Mouse (Mus musculus): Measurements from ENCODE around the gene Psmb3. TPM values are rescaled to one million over a fixed set of nuclear protein-coding genes. Genes with fewer than 3 reads are reported as not detected.

Psmb3 gene
- polyA plus RNA-seq, 1 experiment from 2014 or later = 491 TPM

- Histone ChIP-seq H3K4me3 (ENCODE audit: low read depth, low read length) (peak overlapping the region; percentile 84), H3K4me1 (replicated peaks; ENCODE audit: control insufficient read depth, insufficient read depth, low read length) (peaks cover 42% of the 10 kb centered on the region), H3K27me3 (replicated peaks; ENCODE audit: control insufficient read depth, insufficient read depth, low read length) (peaks cover 16% of the 10 kb centered on the region), H3K4me2 (ENCODE audit: low read length) (peak overlapping the region; percentile 66), H3K9ac (ENCODE audit: low read length) (no peak overlapping the region; the same call in 1 of the 2 replicates), H3K36me3 (ENCODE audit: control insufficient read depth, insufficient read depth, low read length) (peaks cover 41% of the 10 kb centered on the region), H3K9me3 (ENCODE audit: control insufficient read depth, low read length) (no peaks in the 10 kb centered on the region), H3K27ac (ENCODE audit: low read depth) (no peak overlapping the region; the same call in 1 of the 2 replicates)
- WGBS = 34% methylated on average over 6 of the region's 6 CpGs
- ATAC-seq (replicated peaks; ENCODE audit: low FRiP score, low TSS enrichment, low read depth) (no peak), DNase-seq (ENCODE audit: low spot score) (no peak)
Observed at GRCm38 (mm10) chr11:97664771-97665240, 38.4 kb upstream of the Psmb3 start.

DNA sequence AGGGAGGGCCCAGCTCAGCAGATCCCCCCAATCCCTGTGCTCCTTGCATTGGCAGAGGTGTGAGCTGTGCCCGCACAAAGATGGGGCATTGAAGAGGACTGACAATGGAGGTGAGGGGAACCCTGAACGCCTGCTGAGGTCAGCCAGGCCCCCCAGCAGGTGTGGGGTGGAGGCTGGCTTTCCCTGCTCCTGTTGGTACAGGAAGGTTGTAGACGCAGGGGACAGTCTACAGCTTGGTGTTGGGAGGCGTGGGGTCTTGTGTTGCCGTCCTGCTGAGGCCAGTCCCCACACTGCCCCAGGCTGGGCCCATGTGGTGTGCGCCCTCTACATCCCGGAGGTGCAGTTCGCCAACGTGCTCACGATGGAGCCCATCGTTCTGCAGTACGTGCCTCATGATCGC is 37.8 kb upstream of the Psmb3 start:
- H3K27me3 ChIP-seq (replicated peaks; ENCODE audit: control insufficient read depth, insufficient read depth, low read length) = peaks cover 16% of the 10 kb centered on the region
- peaks cover 47% of the 10 kb centered on the region for H3K4me1 ChIP-seq (replicated peaks; ENCODE audit: control insufficient read depth, insufficient read depth, low read length)
- no peak overlapping the region for H3K4me3 ChIP-seq (ENCODE audit: low read depth, low read length)
- no peaks in the 10 kb centered on the region for H3K9me3 ChIP-seq (ENCODE audit: control insufficient read depth, low read length)
- DNase-seq (ENCODE audit: low spot score) (no peak), ATAC-seq (replicated peaks; ENCODE audit: low FRiP score, low TSS enrichment, low read depth) (no peak)
- peaks cover 45% of the 10 kb centered on the region for H3K36me3 ChIP-seq (ENCODE audit: control insufficient read depth, insufficient read depth, low read length)
- no peak overlapping the region for H3K9ac ChIP-seq (ENCODE audit: low read length)
- H3K27ac ChIP-seq (ENCODE audit: low read depth) = no peak overlapping the region
- 90% methylated on average over 13 of the region's 13 CpGs for WGBS
- no peak overlapping the region for H3K4me2 ChIP-seq (ENCODE audit: low read length)

DNA sequence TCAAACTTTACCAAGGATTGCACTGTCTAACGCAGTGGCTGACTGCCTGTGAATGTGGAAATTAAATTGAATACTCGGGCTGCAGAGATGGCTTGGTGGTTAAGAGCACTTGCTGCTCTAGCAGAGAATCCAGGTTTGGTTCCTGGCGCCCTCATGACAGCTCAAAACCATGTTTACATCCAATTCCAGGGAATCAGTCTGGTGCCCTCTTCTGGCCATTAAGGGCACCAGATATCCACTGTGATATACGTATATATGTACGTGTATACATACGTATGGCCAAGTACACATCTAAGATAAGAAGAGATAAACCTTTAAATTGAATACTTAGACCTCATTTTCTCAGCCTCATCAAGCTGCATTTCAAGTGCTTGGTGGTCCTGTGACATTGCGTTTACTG is 37.0 kb upstream of the Psmb3 start:
- DNase-seq (ENCODE audit: low spot score) (no peak), ATAC-seq (replicated peaks; ENCODE audit: low FRiP score, low TSS enrichment, low read depth) (no peak)
- Histone ChIP-seq H3K9me3 (ENCODE audit: control insufficient read depth, low read length) (no peaks in the 10 kb centered on the region), H3K36me3 (ENCODE audit: control insufficient read depth, insufficient read depth, low read length) (peaks cover 53% of the 10 kb centered on the region), H3K9ac (ENCODE audit: low read length) (no peak overlapping the region), H3K4me3 (ENCODE audit: low read depth, low read length) (no peak overlapping the region), H3K27me3 (replicated peaks; ENCODE audit: control insufficient read depth, insufficient read depth, low read length) (peaks cover 11% of the 10 kb centered on the region), H3K27ac (ENCODE audit: low read depth) (no peak overlapping the region), H3K4me1 (replicated peaks; ENCODE audit: control insufficient read depth, insufficient read depth, low read length) (peaks cover 41% of the 10 kb centered on the region), H3K4me2 (ENCODE audit: low read length) (no peak overlapping the region)
- WGBS = 92% methylated on average over 7 of the region's 7 CpGs

DNA sequence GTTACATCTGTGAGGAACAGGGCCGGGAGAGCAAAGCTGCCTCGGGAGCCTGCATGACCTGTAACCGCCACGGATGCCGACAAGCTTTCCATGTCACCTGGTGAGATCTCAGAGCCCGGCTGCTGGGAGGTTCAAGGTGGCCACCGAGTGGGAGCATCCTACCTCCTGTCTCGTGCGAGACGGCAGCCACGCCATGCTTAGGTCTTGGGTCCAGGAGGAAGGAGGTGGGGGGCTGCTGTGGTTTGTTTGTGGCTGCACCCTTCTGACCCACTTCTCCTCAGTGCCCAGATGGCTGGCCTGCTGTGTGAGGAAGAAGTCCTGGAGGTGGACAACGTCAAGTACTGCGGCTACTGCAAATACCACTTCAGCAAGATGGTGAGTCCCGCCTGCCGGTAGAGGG is 36.4 kb upstream of the Psmb3 start:
- Histone ChIP-seq H3K4me3 (ENCODE audit: low read depth, low read length) (no peak overlapping the region), H3K36me3 (ENCODE audit: control insufficient read depth, insufficient read depth, low read length) (peaks cover 59% of the 10 kb centered on the region), H3K4me1 (replicated peaks; ENCODE audit: control insufficient read depth, insufficient read depth, low read length) (peaks cover 35% of the 10 kb centered on the region), H3K4me2 (ENCODE audit: low read length) (no peak overlapping the region), H3K27ac (ENCODE audit: low read depth) (no peak overlapping the region), H3K27me3 (replicated peaks; ENCODE audit: control insufficient read depth, insufficient read depth, low read length) (peaks cover 6% of the 10 kb centered on the region), H3K9me3 (ENCODE audit: control insufficient read depth, low read length) (no peaks in the 10 kb centered on the region), H3K9ac (ENCODE audit: low read length) (no peak overlapping the region)
- no peak for ATAC-seq (replicated peaks; ENCODE audit: low FRiP score, low TSS enrichment, low read depth)
- WGBS = 90% methylated on average over 15 of the region's 15 CpGs
- DNase-seq (ENCODE audit: low spot score) = no peak

GRCm38 (mm10) chr11:97668160-97668559 is 35.0 kb upstream of the Psmb3 start:
- DNase-seq (ENCODE audit: low spot score) (peak; percentile 48), ATAC-seq (replicated peaks; ENCODE audit: low FRiP score, low TSS enrichment, low read depth) (no peak)
- no peak overlapping the region for H3K4me3 ChIP-seq (ENCODE audit: low read depth, low read length)
- H3K4me2 ChIP-seq (ENCODE audit: low read length) = no peak overlapping the region
- H3K27me3 ChIP-seq (replicated peaks; ENCODE audit: control insufficient read depth, insufficient read depth, low read length) = no peaks in the 10 kb centered on the region
- H3K36me3 ChIP-seq (ENCODE audit: control insufficient read depth, insufficient read depth, low read length) = peaks cover 72% of the 10 kb centered on the region
- 95% methylated on average over 7 of the region's 7 CpGs for WGBS
- peaks cover 29% of the 10 kb centered on the region for H3K4me1 ChIP-seq (replicated peaks; ENCODE audit: control insufficient read depth, insufficient read depth, low read length)
- H3K27ac ChIP-seq (ENCODE audit: low read depth) = no peak overlapping the region
- no peaks in the 10 kb centered on the region for H3K9me3 ChIP-seq (ENCODE audit: control insufficient read depth, low read length)
- no peak overlapping the region for H3K9ac ChIP-seq (ENCODE audit: low read length)

- H3K4me1 ChIP-seq (replicated peaks; ENCODE audit: control insufficient read depth, insufficient read depth, low read length) = peaks cover 27% of the 10 kb centered on the region
- no peak overlapping the region for H3K9ac ChIP-seq (ENCODE audit: low read length)
- ATAC-seq (replicated peaks; ENCODE audit: low FRiP score, low TSS enrichment, low read depth) (no peak), DNase-seq (ENCODE audit: low spot score) (peak; percentile 48)
- 64% methylated on average over 15 of the region's 15 CpGs for WGBS
- H3K9me3 ChIP-seq (ENCODE audit: control insufficient read depth, low read length) = no peaks in the 10 kb centered on the region
- peaks cover 83% of the 10 kb centered on the region for H3K36me3 ChIP-seq (ENCODE audit: control insufficient read depth, insufficient read depth, low read length)
- H3K27ac ChIP-seq (ENCODE audit: low read depth) = no peak overlapping the region
- no peak overlapping the region for H3K4me2 ChIP-seq (ENCODE audit: low read length)
- H3K4me3 ChIP-seq (ENCODE audit: low read depth, low read length) = no peak overlapping the region
- H3K27me3 ChIP-seq (replicated peaks; ENCODE audit: control insufficient read depth, insufficient read depth, low read length) = no peaks in the 10 kb centered on the region
Observed at GRCm38 (mm10) chr11:97669268-97669667, 33.9 kb upstream of the Psmb3 start.

GRCm38 (mm10) chr11:97669829-97670228 is 33.4 kb upstream of the Psmb3 start:
- H3K36me3 ChIP-seq (ENCODE audit: control insufficient read depth, insufficient read depth, low read length) = peaks cover 88% of the 10 kb centered on the region
- DNase-seq (ENCODE audit: low spot score) (peak; percentile 51), ATAC-seq (replicated peaks; ENCODE audit: low FRiP score, low TSS enrichment, low read depth) (no peak)
- H3K27me3 ChIP-seq (replicated peaks; ENCODE audit: control insufficient read depth, insufficient read depth, low read length) = no peaks in the 10 kb centered on the region
- no peak overlapping the region for H3K4me3 ChIP-seq (ENCODE audit: low read depth, low read length)
- no peak overlapping the region for H3K27ac ChIP-seq (ENCODE audit: low read depth)
- peaks cover 21% of the 10 kb centered on the region for H3K4me1 ChIP-seq (replicated peaks; ENCODE audit: control insufficient read depth, insufficient read depth, low read length)
- no peak overlapping the region for H3K4me2 ChIP-seq (ENCODE audit: low read length)
- 16% methylated on average over 6 of the region's 6 CpGs for WGBS
- H3K9me3 ChIP-seq (ENCODE audit: control insufficient read depth, low read length) = no peaks in the 10 kb centered on the region
- no peak overlapping the region for H3K9ac ChIP-seq (ENCODE audit: low read length)

GRCm38 (mm10) chr11:97670234-97671176 is 32.7 kb upstream of the Psmb3 start:
- no peak overlapping the region for H3K9ac ChIP-seq (ENCODE audit: low read length)
- peaks cover 92% of the 10 kb centered on the region for H3K36me3 ChIP-seq (ENCODE audit: control insufficient read depth, insufficient read depth, low read length)
- H3K9me3 ChIP-seq (ENCODE audit: control insufficient read depth, low read length) = no peaks in the 10 kb centered on the region
- DNase-seq (ENCODE audit: low spot score) (peak; percentile 46), ATAC-seq (replicated peaks; ENCODE audit: low FRiP score, low TSS enrichment, low read depth) (no peak)
- no peak overlapping the region for H3K27ac ChIP-seq (ENCODE audit: low read depth)
- no peak overlapping the region for H3K4me3 ChIP-seq (ENCODE audit: low read depth, low read length)
- 66% methylated on average over 13 of the region's 13 CpGs for WGBS
- H3K4me2 ChIP-seq (ENCODE audit: low read length) = no peak overlapping the region
- peaks cover 15% of the 10 kb centered on the region for H3K4me1 ChIP-seq (replicated peaks; ENCODE audit: control insufficient read depth, insufficient read depth, low read length)
- no peaks in the 10 kb centered on the region for H3K27me3 ChIP-seq (replicated peaks; ENCODE audit: control insufficient read depth, insufficient read depth, low read length)

DNA sequence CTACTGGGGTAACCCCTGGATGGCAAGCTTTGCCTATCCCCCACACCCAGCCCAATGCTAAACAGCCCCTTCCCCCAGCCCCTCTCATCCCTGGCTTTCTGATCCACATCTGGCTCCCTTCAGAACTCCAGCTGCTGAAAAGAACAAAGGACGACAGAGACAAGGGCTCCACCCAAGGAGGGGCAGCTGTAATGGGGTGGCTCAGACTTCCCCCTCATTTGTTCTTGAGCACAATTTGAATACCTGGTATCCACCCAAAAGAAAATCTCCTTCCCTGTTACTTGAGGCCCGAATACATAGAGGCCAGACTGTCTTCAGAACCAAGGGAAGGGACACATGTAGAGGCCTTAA is 32.0 kb upstream of the Psmb3 start:
- ATAC-seq (replicated peaks; ENCODE audit: low FRiP score, low TSS enrichment, low read depth) (no peak), DNase-seq (ENCODE audit: low spot score) (no peak)
- no peaks in the 10 kb centered on the region for H3K27me3 ChIP-seq (replicated peaks; ENCODE audit: control insufficient read depth, insufficient read depth, low read length)
- H3K9ac ChIP-seq (ENCODE audit: low read length) = no peak overlapping the region
- no peak overlapping the region for H3K27ac ChIP-seq (ENCODE audit: low read depth)
- H3K4me2 ChIP-seq (ENCODE audit: low read length) = no peak overlapping the region
- H3K36me3 ChIP-seq (ENCODE audit: control insufficient read depth, insufficient read depth, low read length) = peaks cover 91% of the 10 kb centered on the region
- WGBS = 61% methylated on average over 2 of the region's 2 CpGs
- H3K9me3 ChIP-seq (ENCODE audit: control insufficient read depth, low read length) = no peaks in the 10 kb centered on the region
- no peak overlapping the region for H3K4me3 ChIP-seq (ENCODE audit: low read depth, low read length)
- peaks cover 14% of the 10 kb centered on the region for H3K4me1 ChIP-seq (replicated peaks; ENCODE audit: control insufficient read depth, insufficient read depth, low read length)

Measured in intestine, embryonic 14.5 days (tissue).